Mouse (Mus musculus) small intestine, adult 2 months (tissue): ENCODE data around the gene Mtfp1.

Source experiments
- CTCF ChIP-seq: fragments of 200-500 bp; IDR thresholded peaks from 2 replicates; pipeline ENCODE4 v1.5.1; 2012; ENCODE audit warnings: low read depth, mild to moderate bottlenecking, control low read depth, inconsistent platforms, low read length, moderate library complexity, mixed read lengths; ENCODE audit not compliant: insufficient replicate concordance, insufficient read length; ENCODE audit errors: extremely low read depth
- POLR2A ChIP-seq: fragments of 200-500 bp; IDR thresholded peaks from 2 replicates; pipeline ENCODE4 v1.6.1; 2012; ENCODE audit warnings: low read depth, mild to moderate bottlenecking, control low read depth, inconsistent platforms, low read length, moderate library complexity

GRCm38 (mm10) chr11:4101851-4102250 is 6.6 kb upstream of the Mtfp1 start:
- TF ChIP-seq POLR2A (no peak), CTCF (no peak)
